Mouse (Mus musculus) intestine, embryonic 14.5 days (tissue): Measurements from ENCODE around the gene Siah2. TPM values are rescaled to one million over a fixed set of nuclear protein-coding genes. Genes with fewer than 3 reads are reported as not detected.

ENCODE experiments used
- ATAC-seq: fragments of 200-750 bp; cut with Nextera tagmentation; replicated peaks from 2 replicates; pipeline ENCODE4 v1.8.0; 2017; ENCODE audit warnings: low read depth, moderate number of reproducible peaks, moderate TSS enrichment, moderate library complexity; ENCODE audit not compliant: low FRiP score, low TSS enrichment
- DNase-seq: peaks from one replicate; pipeline ENCODE4 v3.0.0-alpha.2; 2018; ENCODE audit warnings: low spot score
- H3K27ac ChIP-seq: fragments of 300-500 bp; sonication (generic); 2 replicates; pipeline ENCODE4 v1.5.1; 2014; ENCODE audit warnings: low read depth, mild to moderate bottlenecking, control low read depth
- H3K27me3 ChIP-seq: fragments of 300-500 bp; sonication (generic); replicated peaks from 2 replicates; pipeline ENCODE4 v1.6.1; 2014; ENCODE audit warnings: low read length, control low read depth; ENCODE audit not compliant: control insufficient read depth, insufficient read depth
- H3K36me3 ChIP-seq: fragments of 300-500 bp; sonication (generic); 2 replicates; pipeline ENCODE4 v1.6.1; 2014; ENCODE audit warnings: low read length, control low read depth; ENCODE audit not compliant: control insufficient read depth, insufficient read depth
- H3K4me1 ChIP-seq: fragments of 300-500 bp; sonication (generic); replicated peaks from 2 replicates; pipeline ENCODE4 v1.6.1; 2014; ENCODE audit warnings: low read length, control low read depth, mixed read lengths; ENCODE audit not compliant: control insufficient read depth, insufficient read depth
- H3K4me2 ChIP-seq: fragments of 300-500 bp; sonication (generic); 2 replicates; pipeline ENCODE4 v1.6.1; 2014; ENCODE audit warnings: low read length
- H3K4me3 ChIP-seq: fragments of 300-500 bp; sonication (generic); 2 replicates; pipeline ENCODE4 v1.5.1; 2014; ENCODE audit warnings: low read depth, low read length, control low read depth, mixed read lengths
- H3K9ac ChIP-seq: fragments of 300-500 bp; sonication (generic); 2 replicates; pipeline ENCODE4 v1.6.1; 2014; ENCODE audit warnings: mild to moderate bottlenecking, low read length
- H3K9me3 ChIP-seq: fragments of 300-500 bp; sonication (generic); 2 replicates; pipeline ENCODE4 v1.6.1; 2016; ENCODE audit warnings: low read length, control low read depth; ENCODE audit not compliant: control insufficient read depth
- WGBS: fragments of 180-500 bp; shearing (Covaris S2); extraction: QIAGEN DNeasy Blood & Tissue Kit; methylation state at CpG from one replicate; pipeline ENCODE4 v1.1.7; 2014; 5-methylcytosine and 5-hydroxymethylcytosine counted together
- polyA plus RNA-seq: library from polyadenylated mRNA; unstranded; fragments of >200 nt; fragmentation: Nextera tagmentation; extraction: Ambion mirVana; gene quantifications from 2 replicates; pipeline ENCODE4 v1.2.1, GENCODE M21; 2014

The Siah2 gene
- polyA plus RNA-seq, 1 experiment from 2014 or later: 7.5 TPM

DNA sequence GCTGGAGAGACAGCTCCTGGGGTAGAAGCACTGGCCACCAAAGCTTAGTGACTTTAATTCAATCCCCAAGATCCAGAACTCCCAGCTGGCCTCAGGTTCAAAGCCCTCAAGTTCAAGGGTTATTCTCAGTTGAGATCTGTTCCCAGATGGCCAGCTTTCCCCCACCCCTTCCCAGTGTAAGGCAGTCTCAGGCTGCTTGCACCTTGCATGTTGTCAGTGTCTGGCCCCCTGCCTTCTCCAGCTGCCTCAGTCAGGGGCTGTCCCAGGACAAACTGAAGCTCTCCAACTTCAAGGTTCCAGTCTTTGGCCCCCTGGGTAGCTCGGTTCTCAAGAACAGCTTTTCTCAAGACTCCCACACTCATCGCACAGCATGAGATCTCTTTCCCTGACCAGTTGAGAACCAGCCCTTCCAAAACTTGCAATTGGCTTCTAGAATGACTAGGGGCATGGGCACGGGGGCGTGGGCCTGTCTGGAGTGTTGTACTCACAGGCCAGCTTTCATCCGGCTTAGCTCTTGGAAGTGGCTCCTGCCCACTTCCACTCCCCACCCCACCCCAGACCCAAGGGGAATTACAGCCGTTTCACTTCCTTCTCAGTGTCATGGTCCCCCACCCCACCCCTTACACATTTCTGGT, 20.5 kb downstream of the Siah2 start:
- Histone ChIP-seq H3K27me3 (no peaks in the 10 kb centered on the region), H3K36me3 (peaks cover 21% of the 10 kb centered on the region), H3K4me3 (no peak overlapping the region), H3K9ac (no peak overlapping the region), H3K27ac (no peak overlapping the region), H3K9me3 (no peaks in the 10 kb centered on the region), H3K4me1 (no peaks in the 10 kb centered on the region), H3K4me2 (no peak overlapping the region)
- WGBS: 57% methylated on average over 6 of the region's 6 CpGs
- no peak for DNase-seq
- no peak for ATAC-seq

DNA sequence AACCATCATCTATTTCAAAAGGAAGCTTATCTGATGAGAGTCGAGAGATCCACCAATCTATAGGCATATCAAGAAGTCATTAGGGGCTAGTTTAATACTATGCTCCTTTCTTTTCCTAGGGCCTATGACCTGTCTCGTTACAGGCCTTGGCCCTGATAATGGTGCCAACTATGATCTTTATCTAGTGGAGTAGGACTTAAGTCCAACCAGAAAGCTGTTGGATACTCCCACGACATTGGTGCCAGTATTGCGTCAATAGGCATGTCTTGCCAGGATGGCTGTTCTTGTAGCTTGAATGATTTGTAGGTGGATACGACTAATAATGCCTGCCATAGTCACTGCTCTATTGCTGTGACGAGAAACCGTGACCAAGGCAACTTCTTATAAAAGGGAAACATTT, 28.2 kb downstream of the Siah2 start:
- Histone ChIP-seq H3K4me1 (no peaks in the 10 kb centered on the region), H3K27ac (no peak overlapping the region), H3K4me2 (no peak overlapping the region), H3K4me3 (no peak overlapping the region), H3K27me3 (no peaks in the 10 kb centered on the region), H3K36me3 (no peaks in the 10 kb centered on the region), H3K9ac (no peak overlapping the region), H3K9me3 (0 out of 2 replicates have a peak, but pooled peaks cover 3% of the 10 kb centered on the region)
- ATAC-seq (no peak), DNase-seq (no peak)
- 88% methylated on average over 7 of the region's 7 CpGs for WGBS

DNA sequence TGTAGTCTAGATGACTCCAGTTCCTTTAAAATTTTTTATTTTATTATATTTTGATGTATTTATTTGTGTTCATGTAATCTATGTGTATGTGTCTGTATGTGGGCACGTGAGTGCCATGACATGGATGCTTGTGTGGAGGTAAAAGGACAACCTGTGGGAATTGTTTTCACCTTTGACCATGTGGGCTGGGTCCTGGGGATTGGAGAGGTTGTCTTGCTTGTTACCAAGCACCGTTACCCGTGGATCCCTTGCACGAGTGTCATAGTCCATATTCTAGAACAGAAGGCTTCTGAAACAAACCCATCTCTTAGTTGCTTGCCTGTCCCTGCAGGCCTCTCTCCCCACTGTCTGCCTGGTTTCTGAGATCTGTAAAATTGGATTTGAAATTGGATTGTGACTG, 31.6 kb downstream of the Siah2 start:
- no peak for ATAC-seq
- DNase-seq: no peak
- Histone ChIP-seq H3K4me3 (no peak overlapping the region), H3K9me3 (no peaks in the 10 kb centered on the region), H3K4me1 (no peaks in the 10 kb centered on the region), H3K4me2 (no peak overlapping the region), H3K36me3 (no peaks in the 10 kb centered on the region), H3K27me3 (no peaks in the 10 kb centered on the region), H3K27ac (no peak overlapping the region), H3K9ac (no peak overlapping the region)
- whole genome bisulfite sequencing: 95% methylated on average over 4 of the region's 4 CpGs

DNA sequence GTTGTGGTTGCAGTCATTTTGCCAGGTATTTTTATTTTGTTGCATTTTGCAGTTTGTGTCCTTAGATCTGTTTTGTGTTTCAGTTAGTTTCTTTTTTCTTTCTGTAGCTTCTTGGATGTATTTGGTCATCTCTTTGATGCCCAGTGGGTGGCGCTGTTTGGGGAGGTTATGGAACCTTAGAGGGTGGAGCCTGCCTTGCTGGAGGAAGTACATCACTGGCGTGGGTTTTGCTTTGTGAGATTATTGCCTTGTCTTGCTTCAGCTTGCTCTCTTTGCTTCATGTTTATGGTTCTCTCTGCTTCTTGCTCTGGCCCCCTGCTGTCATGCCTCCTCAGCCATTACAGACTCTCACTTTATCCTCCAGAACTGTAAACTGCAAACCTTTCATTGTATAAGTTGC, 34.8 kb downstream of the Siah2 start:
- Histone ChIP-seq H3K27ac (no peak overlapping the region), H3K4me3 (no peak overlapping the region), H3K4me1 (no peaks in the 10 kb centered on the region), H3K9me3 (no peaks in the 10 kb centered on the region), H3K4me2 (no peak overlapping the region), H3K27me3 (no peaks in the 10 kb centered on the region), H3K9ac (no peak overlapping the region), H3K36me3 (no peaks in the 10 kb centered on the region)
- no peak for ATAC-seq
- DNase-seq: no peak
- WGBS: 37% methylated on average over 2 of the region's 2 CpGs

DNA sequence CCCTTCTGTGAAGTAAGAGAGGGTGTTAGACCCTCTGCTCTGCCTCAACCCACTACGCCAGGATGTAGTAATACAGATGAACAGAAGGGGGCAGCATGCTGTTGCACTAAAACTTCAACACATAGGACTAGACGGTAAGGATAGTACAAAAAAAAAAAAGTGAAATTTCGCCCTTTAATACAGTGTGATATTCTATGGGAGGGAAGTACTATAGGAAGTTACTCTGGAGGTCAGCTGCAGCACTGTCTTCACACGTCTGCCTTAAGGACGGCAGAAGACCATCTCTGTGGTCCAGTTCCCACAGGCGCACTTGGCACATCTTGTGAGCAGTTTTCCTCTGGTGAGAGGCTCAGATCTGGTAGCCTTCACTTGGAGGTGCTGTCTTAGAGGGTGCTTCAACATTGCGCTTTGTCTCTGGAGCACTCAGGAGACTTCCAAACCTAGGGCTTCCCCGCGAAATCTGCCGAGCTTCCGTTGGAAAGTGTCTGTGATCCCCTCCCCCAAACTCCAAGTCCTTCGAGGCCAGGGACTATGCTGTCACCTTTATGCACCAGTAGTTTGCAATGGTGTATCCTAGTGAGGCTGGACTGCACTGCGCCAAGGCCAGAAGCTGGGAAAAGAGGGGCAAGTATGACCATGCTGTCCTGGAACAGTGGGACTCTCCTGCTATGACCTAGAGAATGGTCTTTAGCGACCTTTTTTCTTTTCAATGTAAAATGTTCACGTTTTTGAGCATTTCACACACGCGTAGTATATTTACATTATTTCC, 36.7 kb downstream of the Siah2 start:
- no peak overlapping the region for H3K27ac ChIP-seq

DNA sequence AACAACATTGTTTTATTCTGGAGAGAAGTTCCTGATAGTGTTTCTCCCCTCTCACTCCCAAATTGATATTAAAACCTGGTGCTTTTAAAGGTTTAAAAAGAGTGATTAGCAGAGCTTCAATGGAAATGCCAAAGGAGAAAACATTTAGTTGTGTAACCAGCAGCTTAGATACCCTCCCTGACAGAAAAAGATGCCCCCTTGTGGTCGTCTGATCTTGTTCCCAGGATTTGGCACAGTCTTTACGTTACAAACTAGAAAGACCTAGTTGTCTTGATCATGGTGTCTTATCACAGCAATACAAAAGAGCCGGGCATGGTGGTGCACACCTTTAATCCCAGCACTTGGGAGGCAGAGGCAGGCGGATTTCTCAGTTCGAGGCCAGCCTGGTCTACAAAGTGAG, 38.3 kb downstream of the Siah2 start:
- WGBS: 68% methylated on average over 5 of the region's 5 CpGs
- no peaks in the 10 kb centered on the region for H3K36me3 ChIP-seq
- H3K4me2 ChIP-seq: no peak overlapping the region
- H3K4me3 ChIP-seq: no peak overlapping the region
- H3K27me3 ChIP-seq: no peaks in the 10 kb centered on the region
- ATAC-seq (no peak), DNase-seq (no peak)
- no peak overlapping the region for H3K27ac ChIP-seq
- H3K9me3 ChIP-seq: no peaks in the 10 kb centered on the region
- H3K4me1 ChIP-seq: no peaks in the 10 kb centered on the region
- no peak overlapping the region for H3K9ac ChIP-seq

More for the DNA sequence above, 36.7 kb downstream of the Siah2 start:
- 56% methylated on average over 17 of the region's 17 CpGs for WGBS
- Histone ChIP-seq H3K36me3 (no peaks in the 10 kb centered on the region), H3K4me2 (no peak overlapping the region), H3K4me1 (no peaks in the 10 kb centered on the region), H3K27me3 (no peaks in the 10 kb centered on the region), H3K9me3 (no peaks in the 10 kb centered on the region), H3K9ac (no peak overlapping the region), H3K4me3 (no peak overlapping the region)
- ATAC-seq: peak; percentile 50
- DNase-seq: peak; percentile 83

DNA sequence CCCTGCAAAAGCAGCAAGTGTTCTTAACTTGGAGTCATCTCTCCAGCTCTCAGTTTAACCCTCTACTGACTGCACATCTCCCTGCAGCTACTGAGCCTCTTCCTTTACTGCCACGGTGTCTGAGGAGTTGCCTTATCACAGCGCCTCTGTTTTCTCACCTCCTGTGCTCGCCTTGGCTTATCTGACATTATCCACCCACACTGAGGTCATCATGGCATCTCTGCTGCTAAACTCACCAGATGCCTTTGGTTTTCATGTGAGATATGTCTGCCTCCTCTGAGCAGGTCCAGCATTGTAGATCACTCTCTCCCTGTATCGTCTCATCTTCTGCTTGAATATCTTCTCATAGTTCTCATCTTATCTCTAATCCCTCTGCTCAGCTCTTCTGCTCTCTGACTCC, 41.9 kb downstream of the Siah2 start:
- DNase-seq (no peak), ATAC-seq (no peak)
- Histone ChIP-seq H3K4me1 (no peaks in the 10 kb centered on the region), H3K9me3 (no peaks in the 10 kb centered on the region), H3K4me3 (no peak overlapping the region), H3K27ac (no peak overlapping the region), H3K9ac (no peak overlapping the region), H3K4me2 (no peak overlapping the region), H3K36me3 (no peaks in the 10 kb centered on the region), H3K27me3 (no peaks in the 10 kb centered on the region)
- WGBS: 61% methylated on average over 4 of the region's 4 CpGs

DNA sequence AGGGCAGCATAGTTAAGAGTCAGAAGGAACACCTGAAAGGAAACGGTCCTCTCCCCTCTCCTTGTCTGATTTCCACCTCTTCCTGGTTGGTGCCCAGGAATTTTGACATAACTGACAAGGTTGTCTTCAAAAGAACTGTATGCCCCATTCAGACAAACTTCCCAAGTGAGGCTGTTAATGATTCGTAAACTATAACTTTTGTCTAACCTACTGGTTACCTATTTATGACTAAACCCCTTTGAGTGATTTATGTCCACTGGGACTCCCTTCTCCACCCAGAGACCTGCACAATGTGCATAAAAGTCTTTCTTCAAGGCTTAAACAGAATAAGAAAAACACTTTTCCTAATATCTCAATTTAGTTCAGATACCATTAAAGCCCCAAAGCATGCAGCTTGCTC, 45.0 kb downstream of the Siah2 start:
- no peak for ATAC-seq
- WGBS: 71% methylated on average over 2 of the region's 2 CpGs

DNA sequence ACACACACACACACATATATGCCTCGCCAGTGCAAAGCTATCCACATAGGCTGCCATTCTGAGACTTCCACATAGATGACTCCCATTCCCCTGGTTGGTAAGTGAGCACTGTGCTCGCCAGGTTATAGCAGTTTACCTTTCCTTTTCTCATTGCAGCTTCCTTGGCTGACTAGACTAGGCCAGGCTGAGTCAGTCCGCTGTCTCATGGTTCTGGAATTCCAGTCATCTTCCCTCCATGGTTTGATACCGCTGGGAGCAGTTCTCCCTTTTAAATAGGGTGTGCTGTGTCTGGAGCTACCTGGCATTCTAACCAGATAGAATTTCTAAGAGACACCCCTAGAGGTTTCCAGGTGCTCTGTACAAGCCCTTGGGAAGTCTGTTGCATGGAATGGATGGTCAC, 46.0 kb downstream of the Siah2 start:
- 84% methylated on average over 4 of the region's 4 CpGs for WGBS
- Histone ChIP-seq H3K36me3 (no peaks in the 10 kb centered on the region), H3K27me3 (no peaks in the 10 kb centered on the region), H3K27ac (no peak overlapping the region), H3K4me3 (no peak overlapping the region), H3K4me1 (no peaks in the 10 kb centered on the region), H3K9me3 (no peaks in the 10 kb centered on the region), H3K4me2 (no peak overlapping the region), H3K9ac (no peak overlapping the region)
- DNase-seq (no peak), ATAC-seq (no peak)

More for the DNA sequence above, 45.0 kb downstream of the Siah2 start:
- Histone ChIP-seq H3K36me3 (no peaks in the 10 kb centered on the region), H3K4me2 (no peak overlapping the region), H3K27ac (no peak overlapping the region), H3K4me3 (no peak overlapping the region), H3K27me3 (no peaks in the 10 kb centered on the region), H3K9me3 (no peaks in the 10 kb centered on the region), H3K4me1 (no peaks in the 10 kb centered on the region), H3K9ac (no peak overlapping the region)
- no peak for DNase-seq
